ENCODE assay signal across 23 mouse cellular contexts in genomic region chr3:79825067-79825780, GRCm38 (mm10). TPM values are rescaled to one million over a fixed set of nuclear protein-coding genes. Genes with fewer than 3 reads are reported as not detected.
DNase-seq lines count a peak whose midpoint lies in the region; ATAC-seq and TF ChIP-seq lines count a peak whose summit lies in the region.
"Had no signal": no experiment of that assay in that cellular context is flagged by ENCODE, and none has a peak within 500 bp of the region (broad histone marks: within the 10 kb centered on the region; RNA-seq: fewer than 3 reads in every experiment).

No protein-coding gene starts in this region.

- H3K9ac ChIP-seq in heart, embryonic 13.5 days, result peak overlapping the region; percentile 11; the same call in 1 of the 2 replicates
- no peak overlapping the region for H3K9ac ChIP-seq in liver, embryonic 11.5 days (ENCODE audit: low read depth, low read length)
- H3K9ac ChIP-seq: forebrain, postnatal 0 days; hindbrain, embryonic 15.5 days; liver, postnatal 0 days; neural tube, embryonic 13.5 days had no signal

- H3K4me1 ChIP-seq in heart, embryonic 13.5 days, result peaks cover 22% of the 10 kb centered on the region
- peaks cover 12% of the 10 kb centered on the region for H3K4me1 ChIP-seq in G1E (ENCODE audit: insufficient read depth, low read depth, low read length)
- no peaks in the 10 kb centered on the region for H3K4me1 ChIP-seq in liver, embryonic 11.5 days (replicated peaks; ENCODE audit: control insufficient read depth, insufficient read depth, low read length)
- H3K4me1 ChIP-seq: hindbrain, embryonic 15.5 days; midbrain, embryonic 10.5 days had no signal

- no peaks in the 10 kb centered on the region for H3K27me3 ChIP-seq in heart, embryonic 13.5 days (replicated peaks)
- no peaks in the 10 kb centered on the region for H3K27me3 ChIP-seq in G1E (ENCODE audit: insufficient read depth, low read length)
- H3K27me3 ChIP-seq in liver, embryonic 11.5 days (replicated peaks; ENCODE audit: control insufficient read depth, insufficient read depth, low read length), result no peaks in the 10 kb centered on the region
- H3K27me3 ChIP-seq: hindbrain, embryonic 15.5 days; neural tube, embryonic 13.5 days had no signal

- DNase-seq in adrenal gland, adult (ENCODE audit: inconsistent age in 2 of 2, low spot score in 1 of 2), result peak; percentile 53 to 75
- no peak for DNase-seq in adrenal gland, postnatal 4 days (ENCODE audit: low spot score in 2 of 2)
- no peak for DNase-seq in heart, adult 8-10 months (ENCODE audit: low spot score)
- DNase-seq in G1E (ENCODE audit: low spot score), result no peak
- peak; percentile 39 for DNase-seq in brain, adult 2 months (ENCODE audit: low read depth, low spot score)
- no peak for DNase-seq in liver, embryonic 11.5 days (ENCODE audit: low spot score)
- no peak for DNase-seq in urinary bladder, postnatal 25 days (ENCODE audit: low spot score)
- DNase-seq: cerebellum, adult 18-20 months; forebrain, postnatal 0 days; gastrocnemius, postnatal 36 days; kidney, adult 9 months; kidney, postnatal 14 days; layer of hippocampus, postnatal 36 days; liver, postnatal 0 days; right cerebral cortex, postnatal 4 days; thymus, postnatal 25 days had no signal

- no peak for TF ChIP-seq CTCF in G1E (IDR thresholded peaks at IDR 0.05; ENCODE audit: low read depth, low read length)

- H3K4me3 ChIP-seq in heart, embryonic 13.5 days, result no peak overlapping the region
- no peak overlapping the region for H3K4me3 ChIP-seq in G1E (ENCODE audit: low read depth, low read length)
- no peak overlapping the region for H3K4me3 ChIP-seq in liver, embryonic 11.5 days (ENCODE audit: low read depth, low read length)
- H3K4me3 ChIP-seq: hindbrain, embryonic 15.5 days; midbrain, embryonic 10.5 days; myocyte; neural tube, embryonic 13.5 days had no signal

- H3K27ac ChIP-seq in heart, embryonic 13.5 days (replicated peaks), result peak overlapping the region; percentile 67
- H3K27ac ChIP-seq in liver, embryonic 11.5 days (ENCODE audit: low read depth, low read length), result no peak overlapping the region
- H3K27ac ChIP-seq: hindbrain, embryonic 15.5 days; midbrain, embryonic 10.5 days; neural tube, embryonic 13.5 days had no signal

- 58% methylated on average over 14 of the region's 14 CpGs for WGBS in heart, embryonic 13.5 days
- 83% methylated on average over 14 of the region's 14 CpGs for WGBS in liver, embryonic 11.5 days

- H3K4me2 ChIP-seq in heart, embryonic 13.5 days, result peak overlapping the region; percentile 29
- H3K4me2 ChIP-seq in liver, embryonic 11.5 days, result no peak overlapping the region
- H3K4me2 ChIP-seq: hindbrain, embryonic 15.5 days; neural tube, embryonic 13.5 days had no signal

- peaks cover 42% of the 10 kb centered on the region for H3K36me3 ChIP-seq in heart, embryonic 13.5 days
- peaks cover 72% of the 10 kb centered on the region for H3K36me3 ChIP-seq in G1E (replicated peaks)
- H3K36me3 ChIP-seq in liver, embryonic 11.5 days (ENCODE audit: control insufficient read depth, insufficient read depth, low read length), result no peaks in the 10 kb centered on the region; the same call in 1 of the 2 replicates
- H3K36me3 ChIP-seq: hindbrain, embryonic 15.5 days; midbrain, embryonic 10.5 days; neural tube, embryonic 13.5 days had no signal

- no peak for ATAC-seq in heart, embryonic 13.5 days (ENCODE audit: extremely low read depth, insufficient number of reproducible peaks, low FRiP score, low TSS enrichment)
- peak; percentile 54; the same call in 1 of the 2 replicates for ATAC-seq in G1E (ENCODE audit: extremely low read depth, insufficient number of reproducible peaks, low FRiP score, poor library complexity, severe bottlenecking)
- no peak for ATAC-seq in liver, embryonic 11.5 days (replicated peaks; ENCODE audit: low FRiP score)
- ATAC-seq: forebrain, postnatal 0 days; liver, postnatal 0 days; lung, postnatal 0 days; midbrain, embryonic 16.5 days had no signal

- H3K9me3 ChIP-seq in heart, embryonic 13.5 days, result no peaks in the 10 kb centered on the region
- H3K9me3 ChIP-seq in G1E (replicated peaks), result no peaks in the 10 kb centered on the region
- no peaks in the 10 kb centered on the region for H3K9me3 ChIP-seq in liver, embryonic 11.5 days (ENCODE audit: control insufficient read depth, low read length)
- H3K9me3 ChIP-seq: hindbrain, embryonic 15.5 days; midbrain, embryonic 10.5 days; neural tube, embryonic 13.5 days had no signal

RNA-seq across cellular contexts. Expression of gene Tmem144, which starts 27.3 kb away (rescaled TPM):
- total RNA-seq in adrenal gland, postnatal 4 days (2021), result 10 to 100 TPM; 11.3 to 13.4 TPM
- polyA plus RNA-seq in heart, embryonic 13.5 days (2015; fragmentation: Nextera tagmentation; extraction: Ambion mirVana), result 9.3 and 12.1 TPM in 2 replicates
- total RNA-seq in heart, adult 8-10 months (2022), result 10 to 100 TPM; 14.9 to 20.3 (median 16.1) TPM
- total RNA-seq in G1E (2014; fragmentation: Nextera tagmentation) (10.5 and 12.6 TPM in 2 replicates), G1E (2017) (34.7 and 42.9 TPM in 2 replicates)
- polyA plus RNA-seq in G1E (2012), result 0.21 and 0.63 TPM in 2 replicates
- 3.3 and 4.9 TPM in 2 replicates for polyA plus RNA-seq in liver, embryonic 11.5 days (2014; fragmentation: Nextera tagmentation; extraction: Ambion mirVana)

RNA-seq across cellular contexts. Expression of gene Fam198b, which starts 59.1 kb away (rescaled TPM):
- 10 to 100 TPM; 24.8 TPM for total RNA-seq in adrenal gland, postnatal 4 days (2021)
- 43.8 and 54.8 TPM in 2 replicates for polyA plus RNA-seq in heart, embryonic 13.5 days (2015; fragmentation: Nextera tagmentation; extraction: Ambion mirVana)
- total RNA-seq in heart, adult 8-10 months (2022), result 10 to 100 TPM in 3 of 4 experiments, 1 to 10 TPM in 1; 10.0 to 15.6 (median 15.2) TPM
- total RNA-seq in G1E (2014; fragmentation: Nextera tagmentation) (102 and 117 TPM in 2 replicates), G1E (2017) (182 and 207 TPM in 2 replicates)
- polyA plus RNA-seq in G1E (2012), result 3.2 and 3.6 TPM in 2 replicates
- polyA plus RNA-seq in liver, embryonic 11.5 days (2014; fragmentation: Nextera tagmentation; extraction: Ambion mirVana), result 4.8 and 5.9 TPM in 2 replicates

Comparison
In these comparisons a context has a peak if more than half of its experiments do, and no peak if none do; other contexts are left out.
1. DNase-seq: peak in adrenal gland, adult (2 of 2) and brain, adult 2 months (single experiment); none in adrenal gland, postnatal 4 days (0 of 2), heart, adult 8-10 months (single experiment), G1E (single experiment), liver, embryonic 11.5 days (single experiment) and urinary bladder, postnatal 25 days (single experiment).
2. RNA of gene Fam198b, which starts 59.1 kb away (total RNA-seq): 102 to 207 TPM in G1E; 24.8 TPM in adrenal gland, postnatal 4 days and 10.0 to 15.6 TPM in heart, adult 8-10 months; every median in the first group is over 4 times any median in the second.